Mouse (Mus musculus): ENCODE data around the gene Jak2.

Gene Jak2

DNA sequence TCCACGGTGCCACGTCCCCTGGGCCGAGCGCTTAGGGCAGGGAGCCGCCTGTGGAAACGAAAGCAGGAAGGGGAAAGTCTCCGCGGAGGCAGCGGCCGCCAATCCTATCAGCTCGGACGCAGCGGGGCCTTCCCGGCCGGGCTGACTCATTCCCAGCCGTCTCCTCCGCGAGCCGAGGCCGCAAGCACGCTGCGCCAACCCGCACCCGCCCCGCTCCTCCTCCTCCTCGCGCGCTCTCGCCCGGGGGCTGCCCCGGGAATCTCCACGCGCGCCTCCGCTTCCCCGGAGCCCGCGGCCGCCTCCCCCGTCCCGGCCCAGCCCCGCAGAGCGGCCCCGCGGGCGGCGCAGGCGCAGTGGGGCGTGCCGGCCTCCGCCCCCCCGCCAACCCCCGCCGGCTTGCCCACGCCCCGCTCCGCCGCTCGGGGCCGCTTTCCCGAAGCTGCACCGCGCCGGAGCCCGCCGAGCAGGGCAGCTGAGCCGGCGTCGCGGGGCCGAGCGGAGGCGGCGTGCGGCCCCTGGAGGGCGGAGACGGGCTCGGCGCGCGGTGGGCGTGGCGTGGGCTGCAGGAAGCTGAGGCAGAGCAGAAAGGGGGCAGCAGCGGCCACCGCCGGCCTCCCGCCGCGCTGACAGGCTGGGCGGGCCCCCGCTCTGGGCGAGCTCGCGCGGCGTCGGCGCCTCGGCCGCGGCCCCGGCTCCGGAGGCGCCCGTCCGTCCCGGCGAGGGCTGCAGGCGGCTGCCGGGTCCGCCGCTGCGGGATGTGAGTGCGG is at the start of gene Jak2:
Gene Jak2, plus strand, starts transcription at position 638 of the 767 bp plus-strand sequence.
- peak; percentile 90 for DNase-seq (ENCODE audit: low spot score)

GRCm38 (mm10) chr19:29203337-29203736 is 48.3 kb upstream of the Jak2 start:
- DNase-seq (ENCODE audit: low spot score) = peak; percentile 11

DNA sequence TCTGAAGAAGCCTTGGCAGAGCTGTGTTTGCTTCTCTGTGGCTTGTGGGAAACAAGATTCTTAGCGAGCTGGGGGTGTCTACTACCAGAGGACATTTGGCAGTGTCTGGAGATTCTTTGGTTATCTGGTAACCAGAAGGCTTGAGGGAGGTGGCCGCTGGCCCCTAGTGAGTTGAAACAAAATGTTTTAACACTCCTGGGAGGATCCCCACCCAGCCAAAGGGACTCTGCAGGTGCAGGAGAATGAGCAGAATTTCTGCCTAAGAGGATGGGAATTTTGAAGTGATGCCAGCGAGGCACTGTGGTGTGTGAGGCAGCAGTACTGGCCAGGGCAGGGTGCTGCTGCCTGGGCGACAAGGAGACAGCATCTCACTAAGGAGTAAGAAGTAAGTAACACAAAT is 47.0 kb upstream of the Jak2 start:
- no peak for DNase-seq (ENCODE audit: low spot score)

GRCm38 (mm10) chr19:29205267-29205666 is 46.4 kb upstream of the Jak2 start:
- DNase-seq (ENCODE audit: low spot score) = no peak

- no peak for DNase-seq (ENCODE audit: low spot score)
These were observed 41.7 kb upstream of the Jak2 start for GRCm38 (mm10) chr19:29209898-29210297.

- no peak for DNase-seq (ENCODE audit: low spot score)
These were observed 41.3 kb upstream of the Jak2 start for GRCm38 (mm10) chr19:29210319-29210718.

GRCm38 (mm10) chr19:29215811-29216509 is 35.7 kb upstream of the Jak2 start:
- DNase-seq (ENCODE audit: low spot score) = no peak

DNA sequence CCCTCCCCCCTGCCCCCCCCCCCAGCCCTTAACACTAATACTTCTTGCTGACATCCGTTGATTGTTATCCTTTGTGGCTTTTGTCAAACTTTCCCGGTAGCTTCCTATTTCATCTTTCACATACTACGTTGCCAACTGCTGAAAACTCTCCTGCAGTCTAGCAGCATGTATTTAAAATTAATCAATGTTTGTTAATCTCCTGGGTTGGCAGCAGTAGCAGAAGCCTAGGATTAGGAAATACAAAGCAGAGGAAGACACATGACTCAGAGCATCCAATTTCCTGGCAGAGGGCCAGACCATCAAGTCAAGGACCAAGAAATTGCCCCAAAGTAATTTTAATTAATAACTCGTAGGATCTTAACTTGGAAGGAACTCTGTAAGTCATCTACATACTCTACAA is 29.8 kb upstream of the Jak2 start:
- no peak for DNase-seq (ENCODE audit: low spot score)

GRCm38 (mm10) chr19:29224968-29225367 is 26.7 kb upstream of the Jak2 start:
- no peak for DNase-seq (ENCODE audit: low spot score)

- DNase-seq (ENCODE audit: low spot score) = no peak
These were observed 24.6 kb upstream of the Jak2 start for GRCm38 (mm10) chr19:29226996-29227395.

DNA sequence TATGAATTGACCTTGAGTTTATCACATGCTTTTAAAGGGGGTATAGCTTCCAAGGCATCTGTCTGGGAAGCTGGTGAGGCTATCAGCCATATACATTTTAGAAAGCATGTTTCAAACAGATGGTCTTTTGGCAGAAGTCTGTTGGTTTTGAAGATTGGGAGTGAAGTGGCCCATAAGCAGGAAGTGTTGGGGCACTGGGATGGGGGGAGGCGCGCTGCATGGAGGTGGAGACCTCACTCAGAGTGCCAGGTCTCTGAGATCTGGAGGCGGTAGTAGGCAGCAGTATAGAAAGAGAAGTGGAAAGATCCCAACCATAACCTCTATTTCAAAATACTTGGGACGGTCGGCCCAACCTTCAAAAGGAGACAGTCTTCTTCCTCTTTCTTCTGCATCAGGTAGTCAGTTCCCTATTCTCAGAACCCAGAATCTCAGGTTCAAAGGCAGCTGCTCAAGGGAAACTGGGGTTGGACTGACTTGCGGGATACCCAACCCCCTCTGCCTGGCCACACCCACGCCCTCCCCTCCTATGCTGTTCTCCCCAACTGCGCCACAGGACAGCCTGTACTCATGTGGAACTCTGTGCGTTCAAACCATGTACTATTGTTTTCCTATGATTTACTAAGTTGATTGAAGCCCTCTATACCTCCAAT is 23.6 kb upstream of the Jak2 start:
- DNase-seq (ENCODE audit: low spot score) = no peak

GRCm38 (mm10) chr19:29228989-29229388 is 22.6 kb upstream of the Jak2 start:
- no peak for DNase-seq (ENCODE audit: low spot score)

GRCm38 (mm10) chr19:29232738-29233137 is 18.9 kb upstream of the Jak2 start:
- DNase-seq (ENCODE audit: low spot score) = no peak

DNA sequence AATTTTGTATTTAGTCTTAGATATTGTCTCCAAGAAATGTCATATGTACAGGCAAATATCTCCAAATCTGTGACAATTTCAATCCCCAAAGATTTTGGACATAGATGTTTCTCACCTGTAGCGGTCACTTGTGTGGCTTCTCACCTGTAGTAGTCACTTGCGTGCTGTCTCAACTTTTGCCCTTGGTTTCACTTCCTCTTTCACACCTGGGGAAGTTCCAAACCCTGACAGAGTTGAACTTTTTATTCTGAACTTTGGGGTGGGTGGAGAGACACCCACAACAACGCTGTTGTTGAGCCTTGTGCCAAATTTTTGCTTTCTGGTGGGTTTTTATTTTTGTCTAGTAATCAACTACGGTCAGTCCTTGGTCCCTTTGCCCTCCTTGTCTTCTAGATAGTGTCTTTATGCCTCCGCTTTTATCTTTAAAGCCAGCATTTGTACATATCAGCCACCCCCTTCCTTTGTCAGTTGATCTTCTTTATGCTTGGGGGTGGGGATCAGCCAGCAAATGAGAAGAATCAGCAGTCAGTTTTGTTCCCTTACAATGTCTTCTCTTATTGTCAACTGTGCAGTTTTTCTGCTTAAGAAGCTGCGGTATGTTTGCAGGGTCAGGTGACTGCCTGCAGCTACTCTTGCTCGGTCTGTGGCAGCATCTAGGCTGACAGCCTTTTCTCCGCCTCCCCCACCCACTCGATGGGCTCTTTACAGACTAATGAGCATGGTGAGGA is 14.8 kb upstream of the Jak2 start:
- DNase-seq (ENCODE audit: low spot score) = no peak

DNA sequence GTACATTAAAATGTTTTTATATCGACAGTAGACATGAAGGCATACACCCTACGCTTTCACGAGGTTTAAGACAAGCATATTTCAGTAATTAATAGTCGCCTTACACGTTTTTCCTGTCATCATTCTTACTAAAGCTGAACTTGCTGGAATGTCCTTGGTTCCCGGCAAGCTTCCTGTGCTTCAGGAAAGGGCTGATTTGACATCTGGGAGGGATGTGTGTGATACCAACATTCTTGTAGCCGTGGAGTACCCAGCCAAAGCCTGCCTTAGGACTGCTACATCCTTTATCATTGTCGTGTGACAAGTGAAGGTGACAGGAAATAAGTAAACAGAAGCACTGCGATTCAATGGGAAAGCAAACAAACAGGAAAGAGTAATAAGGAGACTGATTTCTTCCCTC is 13.5 kb upstream of the Jak2 start:
- DNase-seq (ENCODE audit: low spot score) = no peak

DNA sequence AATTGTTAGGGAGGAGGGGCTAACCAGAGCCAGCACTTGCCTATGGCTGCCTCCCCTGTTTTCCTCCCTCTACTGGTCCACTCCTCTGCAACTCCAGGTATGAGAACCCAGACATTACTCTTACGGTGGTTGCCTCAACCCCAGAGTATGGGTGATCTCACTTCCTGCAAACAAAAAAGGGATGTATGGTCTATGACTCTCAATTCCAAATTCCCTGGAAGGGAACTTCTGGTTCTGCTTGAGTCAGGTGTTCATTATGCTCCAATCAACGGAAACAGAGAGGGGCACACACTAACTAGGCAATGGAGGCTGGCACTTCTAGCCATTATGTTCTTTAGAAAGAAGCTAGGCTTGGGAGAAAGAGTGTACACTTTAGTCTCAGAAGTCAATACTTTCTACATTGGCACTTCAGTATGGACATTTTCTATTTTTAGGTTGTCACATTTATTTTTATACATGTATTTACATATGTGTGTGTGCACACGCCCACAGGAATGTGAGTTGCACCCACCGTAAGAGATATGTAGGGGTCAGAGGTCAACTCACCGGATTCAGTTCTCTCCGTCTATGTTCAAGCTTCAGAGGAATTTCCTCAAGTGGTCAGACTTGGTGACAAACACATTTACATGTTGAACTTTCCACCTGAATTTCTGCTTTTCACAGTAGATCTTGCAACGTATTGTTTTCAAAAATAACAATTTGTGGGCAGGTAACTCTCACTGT is 12.0 kb upstream of the Jak2 start:
- no peak for DNase-seq (ENCODE audit: low spot score)

DNA sequence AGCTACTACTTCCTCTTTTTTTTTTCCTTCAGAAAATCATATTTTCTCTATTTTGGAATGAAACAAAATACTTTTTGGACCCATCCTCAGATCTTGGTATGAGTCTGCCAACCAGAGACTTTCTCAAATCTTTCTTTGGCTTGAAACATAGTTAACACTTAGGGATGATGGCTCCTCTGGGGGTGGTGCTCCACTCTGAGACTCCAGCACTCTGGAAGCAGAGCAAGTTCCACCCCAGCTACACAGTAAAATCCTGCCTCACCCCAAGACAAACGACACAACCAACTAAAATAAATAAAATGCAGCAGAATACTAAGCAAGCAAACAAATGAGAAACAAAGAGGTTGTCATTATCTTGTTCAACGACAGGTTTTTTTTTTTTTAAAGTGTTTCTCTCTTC is 11.0 kb upstream of the Jak2 start:
- DNase-seq (ENCODE audit: low spot score) = no peak

GRCm38 (mm10) chr19:29241581-29241980 is 10.0 kb upstream of the Jak2 start:
- no peak for DNase-seq (ENCODE audit: low spot score)

DNA sequence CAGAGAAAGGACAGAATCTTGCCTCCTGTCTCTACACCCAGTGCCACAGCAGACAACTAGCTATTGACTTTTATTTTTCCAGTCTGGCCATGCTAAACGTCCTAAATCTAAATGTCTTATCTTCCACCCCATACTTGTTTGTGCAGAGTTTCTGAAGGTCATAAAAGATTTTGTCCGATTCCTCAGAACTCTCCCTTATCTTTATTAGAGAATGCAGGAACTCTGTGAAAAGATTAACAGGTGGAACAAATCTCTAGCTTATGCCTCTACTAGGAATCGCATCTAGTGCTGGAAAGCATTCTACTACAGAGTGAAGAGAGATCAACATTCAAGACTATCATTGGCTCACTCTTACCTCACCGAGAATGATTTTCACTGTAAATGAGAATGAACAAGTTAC is 1.7 kb upstream of the Jak2 start:
- DNase-seq (ENCODE audit: low spot score) = no peak

DNA sequence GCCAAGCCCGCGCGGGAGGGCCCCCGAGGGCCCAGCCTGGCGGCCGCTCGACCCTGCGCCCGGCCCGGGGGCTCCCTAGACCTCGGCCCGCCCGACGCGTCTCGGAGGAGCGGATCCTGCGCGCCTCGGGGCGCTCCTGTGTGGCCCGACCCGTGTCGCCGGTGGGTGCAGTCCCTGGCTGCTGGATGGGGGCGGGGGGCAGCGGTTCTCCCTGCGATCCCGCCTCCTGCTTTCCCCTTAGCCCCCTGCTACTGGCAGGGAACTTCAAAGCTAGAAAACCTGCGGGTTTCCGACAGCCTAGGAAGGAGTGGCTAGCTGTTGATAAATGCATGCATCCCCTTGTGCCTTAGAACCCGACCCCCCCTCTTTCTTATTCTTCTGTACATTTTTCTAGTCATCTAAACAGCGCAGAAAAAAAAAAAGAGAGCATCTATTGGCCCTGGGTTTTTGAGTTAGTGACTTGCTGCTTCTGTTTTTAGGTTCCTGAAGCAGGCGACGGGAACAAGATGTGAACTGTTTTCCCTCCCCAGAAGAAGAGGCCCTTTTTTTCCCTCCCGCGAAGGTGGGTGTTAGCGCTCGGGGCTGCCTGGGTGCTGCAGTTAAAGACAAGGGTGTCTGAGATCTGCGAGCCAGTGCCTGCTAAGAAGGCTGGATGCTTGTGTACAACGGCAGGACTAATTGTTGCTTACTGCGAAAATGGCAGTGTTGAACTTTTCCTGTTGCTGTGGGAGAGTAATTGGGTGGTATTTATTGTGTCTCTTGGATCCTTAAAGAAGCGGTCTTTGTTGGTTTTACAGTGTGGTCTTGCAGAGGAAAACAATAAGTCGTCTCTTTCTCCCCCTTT is 552 bp downstream of the Jak2 start:
- DNase-seq (ENCODE audit: low spot score) = peak; percentile 66
